Mouse (Mus musculus) intestine, postnatal 0 days (tissue): ENCODE measurements around the gene Wnt9b. TPM values are rescaled to one million over a fixed set of nuclear protein-coding genes. Genes with fewer than 3 reads are reported as not detected.

Experiments
- ATAC-seq: fragments of 200-750 bp; cut with Nextera tagmentation; 2 replicates; pipeline ENCODE4 v1.8.0; 2017; ENCODE audit warnings: mild to moderate bottlenecking, moderate TSS enrichment, moderate library complexity
- H3K27ac ChIP-seq: fragments of 300-500 bp; sonication (generic); 2 replicates; pipeline ENCODE4 v1.5.1; 2014; ENCODE audit warnings: mild to moderate bottlenecking, low read depth, low read length, moderate library complexity
- H3K27me3 ChIP-seq: fragments of 300-500 bp; sonication (generic); replicated peaks from 2 replicates; pipeline ENCODE4 v1.6.1; 2014; ENCODE audit warnings: low read length, mixed read lengths; ENCODE audit not compliant: control insufficient read depth, insufficient read depth
- H3K36me3 ChIP-seq: fragments of 300-500 bp; sonication (generic); 2 replicates; pipeline ENCODE4 v1.6.1; 2014; ENCODE audit warnings: mild to moderate bottlenecking, moderate library complexity; ENCODE audit not compliant: control insufficient read depth, insufficient read depth
- H3K4me1 ChIP-seq: fragments of 300-500 bp; sonication (generic); replicated peaks from 2 replicates; pipeline ENCODE4 v1.6.1; 2014; ENCODE audit warnings: antibody characterized with exemption, low read length, mixed read lengths; ENCODE audit not compliant: control insufficient read depth, insufficient read depth
- H3K4me2 ChIP-seq: fragments of 300-500 bp; sonication (generic); replicated peaks from 2 replicates; pipeline ENCODE4 v1.6.1; 2014; ENCODE audit warnings: low read depth, mild to moderate bottlenecking, moderate library complexity
- H3K4me3 ChIP-seq: fragments of 300-500 bp; sonication (generic); 2 replicates; pipeline ENCODE4 v1.5.1; 2014; ENCODE audit warnings: low read depth, low read length
- H3K9ac ChIP-seq: fragments of 300-500 bp; sonication (generic); 2 replicates; pipeline ENCODE4 v1.6.1; 2014; ENCODE audit warnings: mild to moderate bottlenecking, low read depth, low read length
- H3K9me3 ChIP-seq: fragments of 300-500 bp; sonication (generic); 2 replicates; pipeline ENCODE4 v1.6.1; 2016; ENCODE audit warnings: mixed run types; ENCODE audit not compliant: control insufficient read depth
- CTCF ChIP-seq: sonication (generic); IDR thresholded peaks from 2 replicates; pipeline ENCODE4 v1.5.1; 2016; ENCODE audit warnings: low read depth, mild to moderate bottlenecking, control low read depth, antibody characterized with exemption, moderate library complexity
- WGBS: fragments of 180-500 bp; shearing (Covaris S2); extraction: QIAGEN DNeasy Blood & Tissue Kit; methylation state at CpG from one replicate; pipeline ENCODE4 v1.1.7; 2014; 5-methylcytosine and 5-hydroxymethylcytosine counted together
- polyA plus RNA-seq: library from polyadenylated mRNA; unstranded; fragments of >200 nt; fragmentation: Nextera tagmentation; extraction: Ambion mirVana; gene quantifications from 2 replicates; pipeline ENCODE4 v1.2.1, GENCODE M21; 2015

The Wnt9b gene
- polyA plus RNA-seq, 1 experiment from 2014 or later = 0.09 TPM

DNA sequence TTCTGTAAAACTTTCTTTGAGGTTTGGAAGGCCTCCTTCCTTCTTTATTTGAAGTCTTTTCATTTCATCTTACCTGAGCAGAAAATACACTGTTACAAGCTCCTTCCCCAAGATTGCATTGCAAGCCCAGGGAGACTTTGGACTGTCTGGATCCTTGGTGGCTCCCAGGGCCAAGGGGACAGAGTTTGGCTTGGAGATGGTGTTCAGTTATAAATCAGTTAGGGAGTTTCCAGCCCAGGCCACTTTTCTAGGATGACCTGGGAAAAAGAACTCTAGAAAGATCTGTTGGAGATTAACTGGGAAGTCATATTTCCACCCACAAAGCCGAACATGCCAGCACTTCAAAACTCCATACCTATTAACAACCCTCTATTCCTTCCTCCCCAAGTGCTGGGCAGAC lies 39.6 kb downstream of the Wnt9b start:
- no peaks in the 10 kb centered on the region for H3K36me3 ChIP-seq
- TF ChIP-seq CTCF = no peak
- no peaks in the 10 kb centered on the region for H3K9me3 ChIP-seq
- H3K4me1 ChIP-seq = no peaks in the 10 kb centered on the region
- no peaks in the 10 kb centered on the region for H3K27me3 ChIP-seq
- H3K9ac ChIP-seq = no peak overlapping the region
- no peak for ATAC-seq
- WGBS = 92% methylated on average over 1 of the region's 1 CpGs
- no peak overlapping the region for H3K4me3 ChIP-seq
- H3K27ac ChIP-seq = no peak overlapping the region
- H3K4me2 ChIP-seq = no peak overlapping the region

DNA sequence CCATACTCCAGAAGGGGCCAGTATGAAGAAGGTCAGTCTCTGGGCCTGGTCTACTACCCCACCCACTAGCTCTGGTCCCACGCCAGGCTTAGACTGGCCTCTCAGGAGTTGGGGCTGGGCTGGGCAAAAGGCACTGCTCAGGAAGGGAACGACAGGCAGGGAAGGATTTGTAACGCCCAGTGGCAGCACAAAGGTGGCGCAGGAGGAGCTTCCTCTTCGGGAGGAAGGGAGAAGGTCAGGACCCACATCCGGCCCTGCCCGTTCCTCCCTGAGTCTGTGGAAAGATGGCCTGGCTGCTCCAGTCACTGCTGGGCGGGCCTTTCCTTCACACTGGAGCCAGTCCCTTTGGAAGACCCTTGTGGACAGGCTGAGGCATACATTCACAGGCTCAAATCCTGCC lies 42.6 kb downstream of the Wnt9b start:
- Histone ChIP-seq H3K27ac (no peak overlapping the region), H3K4me1 (no peaks in the 10 kb centered on the region), H3K4me3 (no peak overlapping the region), H3K4me2 (no peak overlapping the region), H3K9ac (no peak overlapping the region), H3K27me3 (no peaks in the 10 kb centered on the region), H3K36me3 (peaks cover 6% of the 10 kb centered on the region; the same call in 1 of the 2 replicates), H3K9me3 (no peaks in the 10 kb centered on the region)
- ATAC-seq = peak; percentile 34; the same call in 1 of the 2 replicates
- peak; percentile 23 for TF ChIP-seq CTCF
- 35% methylated on average over 8 of the region's 8 CpGs for WGBS

DNA sequence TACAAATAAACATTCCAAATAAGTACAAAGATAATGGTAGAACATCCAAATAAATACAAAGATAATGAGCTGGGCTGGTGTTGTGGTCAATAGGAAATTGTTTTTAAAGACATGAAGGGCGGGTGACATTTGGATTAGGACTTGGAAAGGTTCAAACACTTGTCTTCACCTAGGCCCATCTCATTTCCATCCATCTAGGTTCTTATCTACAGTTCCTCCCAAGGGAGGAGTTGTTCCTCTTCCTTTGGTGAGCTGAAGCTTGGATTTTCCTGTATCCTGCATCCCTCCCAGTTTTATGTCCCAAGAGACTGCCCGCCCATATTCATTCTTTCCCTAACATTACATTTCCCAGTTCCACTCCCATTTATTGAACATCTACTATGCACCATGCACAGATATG lies 51.4 kb downstream of the Wnt9b start:
- peak overlapping the region; percentile 89; the same call in 1 of the 2 replicates for H3K9ac ChIP-seq
- no peaks in the 10 kb centered on the region for H3K9me3 ChIP-seq
- 54% methylated on average over 2 of the region's 2 CpGs for WGBS
- no peak for TF ChIP-seq CTCF
- H3K4me1 ChIP-seq = no peaks in the 10 kb centered on the region
- no peaks in the 10 kb centered on the region for H3K27me3 ChIP-seq
- H3K27ac ChIP-seq = peak overlapping the region; percentile 98
- no peak for ATAC-seq
- H3K4me3 ChIP-seq = peak overlapping the region; percentile 73
- H3K4me2 ChIP-seq = peak overlapping the region; percentile 73
- peaks cover 6% of the 10 kb centered on the region; the same call in 1 of the 2 replicates for H3K36me3 ChIP-seq

DNA sequence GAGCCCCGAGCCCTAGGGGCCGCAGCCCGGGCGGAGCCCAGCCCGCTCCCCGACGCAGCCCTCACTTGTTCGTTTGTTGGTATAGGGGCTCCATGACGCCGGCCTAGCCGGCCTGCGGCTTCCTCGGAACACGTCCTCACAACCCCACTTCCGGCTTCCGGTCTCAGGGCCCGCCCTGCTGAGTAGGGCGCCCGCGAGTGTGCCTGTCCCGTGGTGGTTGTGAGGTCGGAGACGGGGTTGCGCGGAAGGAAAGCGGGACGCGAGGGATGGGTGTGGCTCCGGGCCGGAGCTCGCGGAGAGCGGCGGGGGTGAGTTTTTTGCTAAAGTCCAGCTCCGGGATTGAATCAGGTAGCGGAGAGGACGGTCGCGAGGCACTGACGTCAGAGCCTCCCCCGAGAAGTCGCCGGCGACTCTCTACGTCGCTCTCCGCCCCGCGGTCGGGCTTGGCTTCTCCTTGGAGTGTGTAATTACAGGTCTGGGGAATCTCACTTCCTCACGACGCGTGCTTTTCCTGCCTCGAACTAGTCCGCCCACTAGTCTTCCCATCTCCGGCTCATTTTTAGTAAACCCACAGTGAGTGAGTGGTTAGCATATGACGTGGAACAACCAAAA lies 52.0 kb downstream of the Wnt9b start, which contains the start of gene Gosr2:
TSS of gene Gosr2 (minus strand) at position 334 of the 612 bp plus-strand sequence.
- Histone ChIP-seq H3K36me3 (peaks cover 3% of the 10 kb centered on the region; the same call in 1 of the 2 replicates), H3K4me3 (peak within 1 kb of the TSS; percentile 73), H3K27me3 (no peaks in the 10 kb centered on the region), H3K9me3 (no peaks in the 10 kb centered on the region), H3K4me2 (peak within 1 kb of the TSS; percentile 73), H3K9ac (peak within 1 kb of the TSS; percentile 89), H3K27ac (peak within 1 kb of the TSS; percentile 98), H3K4me1 (no peaks in the 10 kb centered on the region)
- WGBS = under 1% methylated on average over 57 of the region's 57 CpGs
- peak; percentile 94 for ATAC-seq
- no peak for TF ChIP-seq CTCF

DNA sequence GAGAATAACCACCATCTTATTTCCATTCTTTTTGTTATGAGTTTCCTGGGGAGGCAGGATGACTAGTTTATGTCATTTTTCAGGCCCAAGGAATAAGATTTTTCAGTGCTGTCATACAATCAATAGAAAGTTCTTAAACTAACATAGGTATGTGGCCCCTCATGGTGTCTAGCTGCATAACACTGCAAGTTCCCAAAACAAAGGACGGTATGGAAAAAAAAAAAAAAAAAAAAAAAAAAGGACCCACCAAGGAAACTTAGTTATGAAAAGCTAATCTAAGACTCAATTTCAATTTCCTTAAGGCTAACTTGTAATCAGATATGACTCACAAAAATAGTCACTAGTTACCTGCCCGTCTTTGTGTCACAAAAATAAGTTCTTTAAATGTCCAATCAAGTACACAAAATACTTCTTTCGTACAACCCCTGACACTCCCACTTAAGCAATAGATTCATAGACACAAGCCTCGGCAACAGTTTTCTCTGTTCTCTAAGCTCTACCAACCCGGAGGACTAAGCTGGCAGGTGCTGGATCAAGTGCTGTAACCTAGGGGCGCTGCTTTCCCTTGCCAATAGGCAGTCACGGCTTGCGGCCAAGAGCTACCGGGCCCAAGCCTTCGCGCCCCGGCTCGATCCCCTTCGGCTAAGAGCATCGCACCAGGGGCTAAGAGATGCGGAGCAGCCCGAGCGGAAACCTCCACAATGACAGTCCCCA lies 52.6 kb downstream of the Wnt9b start:
- Histone ChIP-seq H3K4me2 (peak overlapping the region; percentile 73), H3K9ac (peak overlapping the region; percentile 89), H3K36me3 (no peaks in the 10 kb centered on the region), H3K4me1 (no peaks in the 10 kb centered on the region), H3K4me3 (peak overlapping the region; percentile 73), H3K27me3 (no peaks in the 10 kb centered on the region), H3K27ac (peak overlapping the region; percentile 98), H3K9me3 (no peaks in the 10 kb centered on the region)
- peak; percentile 37 for TF ChIP-seq CTCF
- under 1% methylated on average over 18 of the region's 18 CpGs for WGBS
- ATAC-seq = peak; percentile 56

DNA sequence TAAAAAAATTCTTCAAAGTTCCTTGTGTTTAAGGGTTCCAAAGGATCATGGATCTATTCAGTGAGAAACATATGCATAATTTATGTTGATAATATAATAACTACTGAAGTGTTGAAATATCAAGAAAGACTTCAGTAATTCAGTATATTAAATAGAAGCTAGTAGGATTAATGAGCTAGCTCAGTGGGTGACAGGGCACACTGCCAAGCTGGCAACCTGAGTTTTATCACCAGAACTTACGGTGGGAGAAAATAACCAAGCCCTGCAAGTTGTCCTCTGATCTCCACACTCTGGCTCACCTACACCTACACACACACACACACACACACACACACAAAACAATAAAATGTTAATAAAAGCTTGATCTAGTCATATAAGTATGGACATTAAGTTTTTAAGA lies 56.4 kb downstream of the Wnt9b start:
- WGBS = 37% methylated on average over 1 of the region's 1 CpGs
- Histone ChIP-seq H3K27ac (no peak overlapping the region), H3K36me3 (peaks cover 7% of the 10 kb centered on the region), H3K4me2 (no peak overlapping the region), H3K9me3 (no peaks in the 10 kb centered on the region), H3K4me3 (no peak overlapping the region), H3K9ac (no peak overlapping the region), H3K27me3 (no peaks in the 10 kb centered on the region), H3K4me1 (0 out of 2 replicates have a peak, but pooled peaks cover 4% of the 10 kb centered on the region)
- no peak for ATAC-seq
- no peak for TF ChIP-seq CTCF
